Mouse (Mus musculus) brain, embryonic 14.5 days (tissue): ENCODE results near the gene Olfr746. TPM values are rescaled to one million over a fixed set of nuclear protein-coding genes. Genes with fewer than 3 reads are reported as not detected.

ENCODE experiments used
- DNase-seq: peaks from one replicate; pipeline ENCODE4 v3.0.0-alpha.2; 2011; ENCODE audit warnings: low read depth
- CTCF ChIP-seq: fragments of 200-500 bp; IDR thresholded peaks from 2 replicates; pipeline ENCODE4 v1.5.1; 2012; ENCODE audit warnings: inconsistent platforms, mild to moderate bottlenecking, moderate library complexity, borderline replicate concordance; ENCODE audit not compliant: insufficient read depth, insufficient read length; ENCODE audit errors: extremely low read depth
- POLR2A ChIP-seq: fragments of 200-500 bp; IDR thresholded peaks from 2 replicates; pipeline ENCODE4 v1.6.1; 2012; ENCODE audit warnings: mild to moderate bottlenecking, inconsistent platforms, borderline replicate concordance; ENCODE audit not compliant: poor library complexity, insufficient read depth, insufficient read length, severe bottlenecking; ENCODE audit errors: extremely low read depth
- polyA plus RNA-seq: library from polyadenylated mRNA; depleted of rRNA; stranded (reverse); fragments of >200 nt; gene quantifications from 2 replicates; pipeline ENCODE4 v1.2.3, GENCODE M21; 2012; rRNA removed

Olfr746 gene
- polyA plus RNA-seq = not detected in 2 replicates

GRCm38 (mm10) chr14:50646783-50647182, at the start of gene Olfr746:
Gene Olfr746 (plus strand): TSS chr14:50647083.
- TF ChIP-seq POLR2A (no peak), CTCF (no peak)
- no peak for DNase-seq

GRCm38 (mm10) chr14:50614579-50614978, 32.3 kb upstream of the Olfr746 start, which contains the start of gene Olfr744:
Gene Olfr744 (plus strand): TSS chr14:50614879.
- no peak for DNase-seq
- TF ChIP-seq POLR2A = no peak
- TF ChIP-seq CTCF = no peak

GRCm38 (mm10) chr14:50639088-50639487, 7.8 kb upstream of the Olfr746 start, which contains the start of gene Olfr745:
Gene Olfr745 (plus strand): TSS chr14:50639388.
- TF ChIP-seq CTCF (no peak), POLR2A (no peak)
- no peak for DNase-seq

GRCm38 (mm10) chr14:50693106-50693505, 46.2 kb downstream of the Olfr746 start, which contains the start of gene Olfr747:
Gene Olfr747 (minus strand): TSS chr14:50693206.
- no peak for DNase-seq
- TF ChIP-seq CTCF (no peak), POLR2A (no peak)

Other genes with a start within 250 kb of the Olfr746 start
- gene Olfr738, start 239.5 kb upstream of the Olfr746 start, polyA plus RNA-seq = not detected in 2 replicates
- not detected in 2 replicates for gene Olfr739, start 228.5 kb upstream of the Olfr746 start, polyA plus RNA-seq
- not detected in 2 replicates for gene Olfr740, start 201.5 kb upstream of the Olfr746 start, polyA plus RNA-seq
- gene Olfr741, start 174.3 kb upstream of the Olfr746 start, polyA plus RNA-seq = not detected in 2 replicates
- gene Olfr742, start 143.5 kb upstream of the Olfr746 start, polyA plus RNA-seq = not detected in 2 replicates
- gene Olfr743, start 125.2 kb upstream of the Olfr746 start, polyA plus RNA-seq = not detected in 2 replicates
- gene Olfr744, start 32.2 kb upstream of the Olfr746 start, polyA plus RNA-seq = not detected in 2 replicates
- gene Olfr745, start 7.7 kb upstream of the Olfr746 start, polyA plus RNA-seq = not detected in 2 replicates
- not detected in 2 replicates for gene Olfr747, start 46.1 kb downstream of the Olfr746 start, polyA plus RNA-seq
- not detected in 2 replicates for gene Olfr748, start 60.3 kb downstream of the Olfr746 start, polyA plus RNA-seq
- not detected in 2 replicates for gene Olfr749, start 98.0 kb downstream of the Olfr746 start, polyA plus RNA-seq
- 103 and 110 TPM in 2 replicates for gene Ttc5, start 138.4 kb downstream of the Olfr746 start, polyA plus RNA-seq
- 0.13 TPM in 1 of 2 replicates, not detected in the other for gene Ccnb1ip1, start 160.6 kb downstream of the Olfr746 start, polyA plus RNA-seq
- gene Parp2, start 160.8 kb downstream of the Olfr746 start, polyA plus RNA-seq = 59.7 and 63.2 TPM in 2 replicates
- 4.3 and 5.1 TPM in 2 replicates for gene Tep1, start 223.5 kb downstream of the Olfr746 start, polyA plus RNA-seq